Mouse (Mus musculus) heart, embryonic 16.5 days (tissue): ENCODE results near the gene Hsbp1. TPM values are rescaled to one million over a fixed set of nuclear protein-coding genes. Genes with fewer than 3 reads are reported as not detected.

ENCODE experiments used
- polyA plus RNA-seq: library from polyadenylated mRNA; unstranded; fragments of >200 nt; fragmentation: Nextera tagmentation; extraction: Ambion mirVana; gene quantifications from 2 replicates; pipeline ENCODE4 v1.2.1, GENCODE M21; 2015

The Hsbp1 gene
- polyA plus RNA-seq, 1 experiment from 2014 or later: 296 TPM

Other genes with a start within 250 kb of the Hsbp1 start
- gene Mlycd, start 50.4 kb downstream of the Hsbp1 start, polyA plus RNA-seq: 21.4 and 25.5 TPM in 2 replicates
- gene Osgin1, start 89.6 kb downstream of the Hsbp1 start, polyA plus RNA-seq: 0.74 and 0.85 TPM in 2 replicates
- 0.12 and 0.21 TPM in 2 replicates for gene Necab2, start 102.2 kb downstream of the Hsbp1 start, polyA plus RNA-seq
- not detected in 2 replicates for gene Slc38a8, start 157.2 kb downstream of the Hsbp1 start, polyA plus RNA-seq
- gene Mbtps1, start 214.2 kb downstream of the Hsbp1 start, polyA plus RNA-seq: 68.5 and 72.4 TPM in 2 replicates
- 40.9 and 51.1 TPM in 2 replicates for gene Hsdl1, start 230.7 kb downstream of the Hsbp1 start, polyA plus RNA-seq
- gene Dnaaf1, start 230.7 kb downstream of the Hsbp1 start, polyA plus RNA-seq: 0.50 and 0.71 TPM in 2 replicates